Mouse (Mus musculus): ENCODE measurements at regions not wholly inside any gene's neighbourhood (a gene's known extent, or its start where the extent isn't known, plus 50 kb on each side); places are given as distances from the start of the nearest gene placed in this dataset.
A peak's percentile ranks its signal among the peaks of the same experiment; 100 is the strongest.
"Not testable (repeated sequence)": the region's sequence is repeated elsewhere in the genome, so short reads cannot be mapped to it uniquely, and the experiment has no call there.

- Histone ChIP-seq H3K27me3 (no peaks in the 10 kb centered on the region), H3K9me3 (no peaks in the 10 kb centered on the region), H3K4me1 (replicated peaks) (no peaks in the 10 kb centered on the region), H3K4me3 (no peak overlapping the region), H3K27ac (replicated peaks) (no peak overlapping the region), H3K4me2 (no peak overlapping the region), H3K9ac (no peak overlapping the region), H3K36me3 (no peaks in the 10 kb centered on the region)
- WGBS, result 23% methylated on average over 8 of the region's 8 CpGs
- no peak for ATAC-seq (ENCODE audit: low FRiP score, low read depth)
These were observed 57.3 kb downstream of the Cbln4 start for GRCm38 (mm10) chr2:171985813-171986572.

DNA sequence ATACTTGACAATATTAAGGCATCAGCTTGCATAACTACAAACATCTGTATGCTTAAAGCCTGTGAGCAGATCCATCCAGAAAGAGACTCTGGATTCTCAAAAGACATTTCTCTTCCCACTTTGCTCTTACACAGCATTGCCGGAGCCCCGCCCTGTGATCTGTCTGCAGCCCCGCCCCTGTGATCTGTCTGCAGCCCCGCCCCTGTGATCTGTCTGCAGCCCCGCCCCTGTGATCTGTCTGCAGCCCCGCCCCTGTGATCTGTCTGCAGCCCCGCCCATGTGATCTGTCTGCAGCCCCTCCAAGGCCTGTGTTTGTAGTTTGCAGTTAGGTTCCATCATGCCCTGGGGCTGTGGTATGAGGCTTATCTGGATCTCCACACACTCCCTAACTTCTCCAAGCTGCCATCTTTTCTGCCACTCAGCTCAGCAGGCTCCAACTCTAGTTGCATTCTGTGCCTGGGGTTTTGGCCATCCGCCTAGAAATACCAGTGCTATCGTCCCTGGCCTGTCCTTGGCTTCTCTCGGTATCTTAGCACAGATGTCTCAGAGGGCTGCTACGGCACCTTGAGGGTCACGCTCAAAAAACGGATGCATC lies 73.9 kb downstream of the Cbln4 start:
- 0 out of 2 replicates have a peak, but pooled peaks cover 3% of the 10 kb centered on the region for H3K4me1 ChIP-seq (replicated peaks)
- WGBS, result 55% methylated on average over 13 of the region's 13 CpGs

GRCm38 (mm10) chr2:171946569-171947250 lies 96.6 kb downstream of the Cbln4 start:
- Histone ChIP-seq H3K4me2 (no peak overlapping the region), H3K4me3 (no peak overlapping the region), H3K27me3 (no peaks in the 10 kb centered on the region), H3K9ac (no peak overlapping the region), H3K27ac (replicated peaks) (no peak overlapping the region), H3K9me3 (no peaks in the 10 kb centered on the region), H3K4me1 (replicated peaks) (0 out of 2 replicates have a peak, but pooled peaks cover 3% of the 10 kb centered on the region), H3K36me3 (no peaks in the 10 kb centered on the region)
- 64% methylated on average over 7 of the region's 7 CpGs for WGBS
- no peak for ATAC-seq (ENCODE audit: low FRiP score, low read depth)

More for the DNA sequence above, 73.9 kb downstream of the Cbln4 start:
- Histone ChIP-seq H3K36me3 (no peaks in the 10 kb centered on the region), H3K27ac (replicated peaks) (no peak overlapping the region), H3K4me3 (no peak overlapping the region), H3K9ac (no peak overlapping the region), H3K9me3 (no peaks in the 10 kb centered on the region), H3K4me2 (no peak overlapping the region), H3K27me3 (no peaks in the 10 kb centered on the region)
- ATAC-seq (ENCODE audit: low FRiP score, low read depth), result no peak

GRCm38 (mm10) chr2:171942671-171943070 lies 100.6 kb downstream of the Cbln4 start:
- Histone ChIP-seq H3K4me1 (replicated peaks) (0 out of 2 replicates have a peak, but pooled peaks cover 3% of the 10 kb centered on the region), H3K4me3 (no peak overlapping the region), H3K36me3 (no peaks in the 10 kb centered on the region), H3K9me3 (no peaks in the 10 kb centered on the region), H3K27me3 (no peaks in the 10 kb centered on the region), H3K27ac (replicated peaks) (no peak overlapping the region; the same call in 1 of the 2 replicates), H3K4me2 (no peak overlapping the region), H3K9ac (no peak overlapping the region)
- WGBS, result 60% methylated on average over 9 of the region's 9 CpGs
- peak; percentile 54; the same call in 1 of the 2 replicates for ATAC-seq (ENCODE audit: low FRiP score, low read depth)

DNA sequence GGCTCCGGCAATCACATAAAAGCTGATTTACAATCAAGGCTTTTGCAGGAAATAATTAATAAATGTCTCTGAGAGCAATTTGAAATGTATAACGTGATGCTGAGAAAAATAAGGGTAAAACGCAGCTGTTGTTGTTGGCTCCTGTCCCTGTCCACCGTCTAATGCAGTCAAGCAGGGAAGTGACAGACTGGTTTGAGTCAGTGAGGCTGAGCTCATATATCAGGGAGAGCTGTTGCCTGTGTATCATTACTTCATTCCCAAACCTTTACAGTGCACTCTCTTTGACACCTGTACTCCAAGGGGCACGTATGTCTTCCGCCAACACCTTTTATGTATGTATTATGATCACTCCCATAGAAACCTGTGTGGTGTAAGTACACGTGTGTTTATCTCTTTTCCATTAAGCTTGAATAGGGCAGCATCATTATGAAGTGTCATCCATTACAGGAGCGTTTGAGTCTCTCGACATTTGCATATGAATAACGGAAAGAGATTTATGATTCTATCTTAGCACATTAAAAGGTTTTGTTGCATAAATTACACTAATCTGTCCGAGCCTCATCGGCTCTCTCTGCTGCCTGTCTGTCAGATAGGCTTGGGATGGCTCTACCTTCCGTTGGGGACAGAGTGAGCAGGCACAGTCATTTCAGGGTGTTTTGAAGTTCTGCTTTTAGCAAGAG lies 107.5 kb downstream of the Cbln4 start:
- ATAC-seq (ENCODE audit: low FRiP score, low read depth), result peak; percentile 19; the same call in 1 of the 2 replicates
- Histone ChIP-seq H3K4me1 (replicated peaks) (peaks cover 13% of the 10 kb centered on the region), H3K9me3 (no peaks in the 10 kb centered on the region), H3K9ac (no peak overlapping the region), H3K27me3 (no peaks in the 10 kb centered on the region), H3K4me3 (no peak overlapping the region), H3K4me2 (no peak overlapping the region), H3K36me3 (no peaks in the 10 kb centered on the region), H3K27ac (replicated peaks) (no peak overlapping the region)
- 41% methylated on average over 13 of the region's 13 CpGs for WGBS

DNA sequence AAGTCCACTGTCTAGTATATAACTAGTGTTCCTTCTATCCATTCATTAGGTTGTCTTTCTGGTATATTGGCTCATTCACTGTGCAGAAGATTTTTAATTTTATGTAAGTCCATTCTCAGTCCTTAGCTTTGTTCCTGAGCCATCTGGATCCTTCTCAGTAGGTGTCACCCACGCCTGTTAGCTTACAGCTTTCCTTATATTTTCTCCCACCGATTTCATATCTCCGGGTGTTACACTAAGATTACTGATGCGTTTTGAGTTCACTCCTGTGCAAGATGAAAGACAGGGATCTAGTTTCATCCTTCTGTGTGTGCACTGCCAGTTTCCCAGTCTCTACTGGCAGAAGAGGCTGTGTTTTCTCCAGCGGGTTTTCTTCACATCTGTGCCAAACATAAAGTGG lies 122.3 kb downstream of the Cbln4 start:
- Histone ChIP-seq H3K9ac (no peak overlapping the region), H3K9me3 (no peaks in the 10 kb centered on the region), H3K36me3 (no peaks in the 10 kb centered on the region), H3K4me2 (no peak overlapping the region), H3K4me3 (no peak overlapping the region), H3K4me1 (replicated peaks) (no peaks in the 10 kb centered on the region), H3K27ac (replicated peaks) (no peak overlapping the region), H3K27me3 (no peaks in the 10 kb centered on the region)
- 85% methylated on average over 5 of the region's 5 CpGs for WGBS
- no peak for ATAC-seq (ENCODE audit: low FRiP score, low read depth)

GRCm38 (mm10) chr2:171887306-171887705 lies 156.0 kb downstream of the Cbln4 start:
- Histone ChIP-seq H3K9ac (no peak overlapping the region), H3K27ac (replicated peaks) (no peak overlapping the region), H3K9me3 (no peaks in the 10 kb centered on the region), H3K36me3 (no peaks in the 10 kb centered on the region), H3K4me1 (replicated peaks) (no peaks in the 10 kb centered on the region), H3K4me3 (no peak overlapping the region), H3K27me3 (no peaks in the 10 kb centered on the region), H3K4me2 (no peak overlapping the region)
- WGBS, result 52% methylated on average over 3 of the region's 3 CpGs
- no peak for ATAC-seq (ENCODE audit: low FRiP score, low read depth)

GRCm38 (mm10) chr2:171879238-171879960 lies 163.9 kb downstream of the Cbln4 start:
- not testable (repeated sequence) for H3K4me3 ChIP-seq; H3K27ac ChIP-seq (replicated peaks); H3K27me3 ChIP-seq; H3K4me2 ChIP-seq; ATAC-seq (ENCODE audit: low FRiP score, low read depth); H3K36me3 ChIP-seq; H3K9ac ChIP-seq; H3K9me3 ChIP-seq; H3K4me1 ChIP-seq (replicated peaks)
- 71% methylated on average over 8 of the region's 8 CpGs for WGBS

GRCm38 (mm10) chr2:171867550-171867949 lies 175.7 kb downstream of the Cbln4 start:
- no peak for ATAC-seq (ENCODE audit: low FRiP score, low read depth)
- Histone ChIP-seq H3K9ac (no peak overlapping the region), H3K27me3 (no peaks in the 10 kb centered on the region), H3K27ac (replicated peaks) (no peak overlapping the region), H3K4me3 (no peak overlapping the region), H3K36me3 (no peaks in the 10 kb centered on the region), H3K4me1 (replicated peaks) (no peaks in the 10 kb centered on the region), H3K9me3 (no peaks in the 10 kb centered on the region), H3K4me2 (no peak overlapping the region)
- WGBS, result 87% methylated on average over 3 of the region's 3 CpGs

GRCm38 (mm10) chr2:171864376-171864965 lies 178.8 kb downstream of the Cbln4 start:
- Histone ChIP-seq H3K4me3 (no peak overlapping the region), H3K4me2 (no peak overlapping the region), H3K9me3 (no peaks in the 10 kb centered on the region), H3K27ac (replicated peaks) (no peak overlapping the region), H3K4me1 (replicated peaks) (no peaks in the 10 kb centered on the region), H3K36me3 (no peaks in the 10 kb centered on the region), H3K27me3 (no peaks in the 10 kb centered on the region), H3K9ac (no peak overlapping the region)
- no peak for ATAC-seq (ENCODE audit: low FRiP score, low read depth)
- 80% methylated on average over 8 of the region's 8 CpGs for WGBS

DNA sequence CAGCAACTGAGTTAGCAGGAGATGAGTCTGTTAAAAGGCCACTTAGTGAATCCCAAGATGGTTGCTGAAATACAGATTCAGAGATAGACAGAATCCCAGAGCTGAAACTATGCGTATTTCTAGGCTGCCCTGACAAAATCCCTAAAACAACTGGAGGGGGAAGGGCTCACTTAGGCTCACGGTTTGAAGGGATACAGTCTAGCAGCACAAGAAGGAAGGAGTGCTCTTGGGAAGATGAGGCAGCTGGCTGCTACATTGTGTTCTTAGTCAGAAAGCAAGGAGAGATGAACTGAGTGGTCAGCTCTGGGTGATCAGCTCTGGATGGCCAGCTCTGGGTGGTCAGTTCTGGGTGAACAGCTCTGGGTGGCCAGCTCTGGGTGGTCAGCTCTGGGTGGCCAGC lies 180.6 kb downstream of the Cbln4 start:
- no peak overlapping the region for H3K9ac ChIP-seq
- 92% methylated on average over 2 of the region's 2 CpGs for WGBS
- H3K36me3 ChIP-seq, result no peaks in the 10 kb centered on the region
- no peak overlapping the region for H3K4me3 ChIP-seq
- H3K27ac ChIP-seq (replicated peaks), result no peak overlapping the region
- ATAC-seq (ENCODE audit: low FRiP score, low read depth), result no peak
- H3K4me2 ChIP-seq, result no peak overlapping the region
- no peaks in the 10 kb centered on the region for H3K27me3 ChIP-seq
- no peaks in the 10 kb centered on the region for H3K4me1 ChIP-seq (replicated peaks)
- H3K9me3 ChIP-seq, result no peaks in the 10 kb centered on the region
